Mouse (Mus musculus) heart, postnatal 0 days (tissue): ENCODE results near the gene Vmn2r66. TPM values are rescaled to one million over a fixed set of nuclear protein-coding genes. Genes with fewer than 3 reads are reported as not detected.

ENCODE experiments used
- ATAC-seq: fragments of 200-750 bp; cut with Nextera tagmentation; 2 replicates; pipeline ENCODE4 v1.8.0; 2017; ENCODE audit warnings: low read depth, moderate number of reproducible peaks, moderate library complexity; ENCODE audit not compliant: insufficient read depth
- DNase-seq: peaks from one replicate; pipeline ENCODE4 v3.0.0-alpha.2; 2016; ENCODE audit warnings: low spot score
- H3K27ac ChIP-seq: fragments of 300-500 bp; sonication (generic); 2 replicates; pipeline ENCODE4 v1.5.1; 2014; ENCODE audit warnings: low read depth, mild to moderate bottlenecking
- H3K27me3 ChIP-seq: fragments of 300-500 bp; sonication (generic); 2 replicates; pipeline ENCODE4 v1.6.1; 2014; ENCODE audit warnings: low read length, mixed read lengths; ENCODE audit not compliant: control insufficient read depth, insufficient read depth
- H3K36me3 ChIP-seq: fragments of 300-500 bp; sonication (generic); replicated peaks from 2 replicates; pipeline ENCODE4 v1.6.1; 2014; ENCODE audit warnings: low read length, mixed read lengths; ENCODE audit not compliant: control insufficient read depth, insufficient read depth
- H3K4me1 ChIP-seq: fragments of 300-500 bp; sonication (generic); 2 replicates; pipeline ENCODE4 v1.6.1; 2014; ENCODE audit warnings: antibody characterized with exemption; ENCODE audit not compliant: control insufficient read depth, insufficient read depth
- H3K4me2 ChIP-seq: fragments of 300-500 bp; sonication (generic); 2 replicates; pipeline ENCODE4 v1.6.1; 2014; ENCODE audit warnings: low read depth, mild to moderate bottlenecking, low read length, moderate library complexity
- H3K4me3 ChIP-seq: fragments of 300-500 bp; sonication (generic); 2 replicates; pipeline ENCODE4 v1.5.1; 2014; ENCODE audit warnings: low read depth, low read length
- H3K9ac ChIP-seq: fragments of 300-500 bp; sonication (generic); replicated peaks from 2 replicates; pipeline ENCODE4 v1.6.1; 2014; ENCODE audit warnings: low read depth, low read length, mixed read lengths
- H3K9me3 ChIP-seq: fragments of 300-500 bp; sonication (generic); replicated peaks from 2 replicates; pipeline ENCODE4 v1.6.1; 2016; ENCODE audit warnings: low read length; ENCODE audit not compliant: control insufficient read depth
- CTCF ChIP-seq: IDR thresholded peaks from 2 replicates; pipeline ENCODE4 v1.5.1; 2016; ENCODE audit warnings: antibody characterized with exemption, control low read depth, low read depth
- EP300 ChIP-seq: IDR thresholded peaks from 2 replicates; pipeline ENCODE4 v1.6.1; 2016; ENCODE audit warnings: antibody characterized with exemption, low read depth
- WGBS: fragments of 180-500 bp; shearing (Covaris S2); extraction: QIAGEN DNeasy Blood & Tissue Kit; methylation state at CpG from one replicate; pipeline ENCODE4 v1.1.7; 2014; 5-methylcytosine and 5-hydroxymethylcytosine counted together
- polyA plus RNA-seq: library from polyadenylated mRNA; unstranded; fragments of >200 nt; fragmentation: Nextera tagmentation; extraction: Ambion mirVana; gene quantifications from 2 replicates; pipeline ENCODE4 v1.2.1, GENCODE M21; 2015
- total RNA-seq: library from RNA; depleted of rRNA; stranded (reverse); fragments of >200 nt; gene quantifications from 2 replicates; pipeline ENCODE4 v1.2.3, GENCODE M21; 2014; ENCODE audit warnings: low replicate concordance; rRNA removed

Vmn2r66 gene
- total RNA-seq, result not detected in 2 replicates
- not detected in 2 replicates for polyA plus RNA-seq

DNA sequence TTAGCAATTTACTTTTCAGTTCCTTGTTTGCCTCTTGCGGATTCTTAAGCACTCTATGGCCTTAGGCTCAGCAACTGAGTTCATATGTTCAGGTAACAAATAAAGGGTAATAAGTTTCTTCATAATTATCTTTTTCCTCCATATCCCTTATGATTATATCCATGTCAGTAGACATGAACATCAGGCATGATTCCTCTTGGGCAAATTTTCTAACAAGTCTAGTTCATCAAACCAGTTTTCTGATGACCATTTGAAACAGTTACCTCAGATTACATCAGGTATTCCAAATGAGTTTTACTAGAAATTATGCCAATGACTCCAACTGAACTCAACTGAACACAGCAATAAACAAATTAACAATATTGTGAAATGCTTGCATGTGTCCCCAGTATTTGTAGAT is at the start of gene Vmn2r66:
Vmn2r66 (minus strand) TSS at position 101 of the 400 bp plus-strand sequence.
- Histone ChIP-seq H3K4me2 (no peak within 1 kb of the TSS), H3K27ac (no peak within 1 kb of the TSS), H3K4me3 (no peak within 1 kb of the TSS), H3K9me3 (0 out of 2 replicates have a peak, but pooled peaks cover 8% of the 10 kb centered on the region), H3K9ac (no peak within 1 kb of the TSS), H3K4me1 (no peaks in the 10 kb centered on the region), H3K27me3 (no peaks in the 10 kb centered on the region), H3K36me3 (no peaks in the 10 kb centered on the region)
- WGBS, result 71% methylated on average over 1 of the region's 1 CpGs
- no peak for TF ChIP-seq EP300
- no peak for TF ChIP-seq CTCF
- ATAC-seq (no peak), DNase-seq (no peak)

DNA sequence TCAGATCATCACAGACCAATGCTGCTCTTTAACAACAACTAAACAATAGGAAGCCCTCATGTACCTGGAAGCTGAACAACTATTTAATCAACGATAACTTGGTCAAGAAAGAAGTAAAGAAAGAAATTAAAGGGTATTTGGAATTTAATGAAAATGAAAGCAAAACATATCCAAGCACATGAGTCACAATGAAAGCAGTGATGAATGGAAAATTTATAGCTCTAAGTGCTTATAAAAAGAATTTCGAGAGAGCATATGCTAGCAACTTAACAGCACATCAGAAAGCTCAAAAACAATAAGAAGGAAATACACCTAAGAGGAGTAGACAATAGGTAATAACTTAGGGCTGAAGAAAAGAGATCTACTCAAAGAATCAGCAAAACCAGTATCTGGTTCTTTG is 15.4 kb downstream of the Vmn2r66 start:
- no peaks in the 10 kb centered on the region for H3K27me3 ChIP-seq
- no peak overlapping the region for H3K27ac ChIP-seq
- no peaks in the 10 kb centered on the region for H3K36me3 ChIP-seq
- no peak for ATAC-seq
- no peak overlapping the region for H3K4me2 ChIP-seq
- H3K4me3 ChIP-seq, result no peak overlapping the region
- TF ChIP-seq EP300 (no peak), CTCF (no peak)
- 48% methylated on average over 2 of the region's 2 CpGs for WGBS
- no peak overlapping the region for H3K9ac ChIP-seq
- no peaks in the 10 kb centered on the region for H3K4me1 ChIP-seq
- H3K9me3 ChIP-seq, result no peaks in the 10 kb centered on the region
- no peak for DNase-seq

DNA sequence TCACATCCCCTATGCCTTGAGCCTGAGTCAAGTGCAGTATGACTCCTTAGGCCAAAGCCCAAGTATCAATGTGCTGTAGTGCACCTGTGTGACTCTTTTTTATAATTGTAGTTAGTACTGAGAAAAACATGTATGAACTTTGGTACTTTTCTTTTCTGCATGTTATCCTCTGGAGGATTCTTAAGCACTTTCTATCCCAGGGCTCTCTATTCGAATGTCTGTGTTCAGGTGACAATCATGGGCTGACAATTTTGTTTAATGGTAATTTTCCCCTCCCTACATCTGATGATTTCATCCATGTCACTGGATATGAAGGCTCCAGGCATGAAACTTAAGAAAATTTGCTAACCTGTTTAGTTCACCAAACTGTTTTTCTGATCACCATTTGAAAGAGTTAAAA is 48.1 kb downstream of the Vmn2r66 start, which contains the start of gene Vmn2r65:
Vmn2r65 (minus strand) TSS at position 101 of the 400 bp plus-strand sequence.
- no peaks in the 10 kb centered on the region for H3K9me3 ChIP-seq
- no peaks in the 10 kb centered on the region for H3K4me1 ChIP-seq
- WGBS, result 34% methylated on average over 1 of the region's 1 CpGs
- H3K9ac ChIP-seq, result no peak within 1 kb of the TSS
- no peak for DNase-seq
- no peak within 1 kb of the TSS for H3K4me3 ChIP-seq
- ATAC-seq, result no peak
- H3K4me2 ChIP-seq, result no peak within 1 kb of the TSS
- no peaks in the 10 kb centered on the region for H3K36me3 ChIP-seq
- no peak within 1 kb of the TSS for H3K27ac ChIP-seq
- no peaks in the 10 kb centered on the region for H3K27me3 ChIP-seq
- TF ChIP-seq EP300 (no peak), CTCF (no peak)

Other genes with a start within 250 kb of the Vmn2r66 start
- not detected in 2 replicates for gene Olfr291, start 158.7 kb downstream of the Vmn2r66 start, total RNA-seq
- gene Olfr291, start 158.7 kb downstream of the Vmn2r66 start, polyA plus RNA-seq, result not detected in 2 replicates
- gene Vmn2r65, start 48.2 kb downstream of the Vmn2r66 start, total RNA-seq, result not detected in 2 replicates
- not detected in 2 replicates for gene Vmn2r65, start 48.2 kb downstream of the Vmn2r66 start, polyA plus RNA-seq
- gene Vmn2r67, start 143.7 kb upstream of the Vmn2r66 start, total RNA-seq, result not detected in 2 replicates
- gene Vmn2r67, start 143.7 kb upstream of the Vmn2r66 start, polyA plus RNA-seq, result not detected in 2 replicates
- not detected in 2 replicates for gene Vmn2r68, start 225.5 kb upstream of the Vmn2r66 start, total RNA-seq
- not detected in 2 replicates for gene Vmn2r68, start 225.5 kb upstream of the Vmn2r66 start, polyA plus RNA-seq